Mouse (Mus musculus): Measurements from ENCODE around the gene Rere. TPM values are rescaled to one million over a fixed set of nuclear protein-coding genes. Genes with fewer than 3 reads are reported as not detected.

Rere gene
- polyA plus RNA-seq, 1 experiment from 2014 or later: 23.7 TPM

GRCm38 (mm10) chr4:150569834-150570571 lies 288.6 kb downstream of the Rere start:
- H3K4me1 ChIP-seq: peaks cover 41% of the 10 kb centered on the region
- peak; percentile 28; the same call in 1 of the 2 replicates for ATAC-seq (ENCODE audit: insufficient read depth, low FRiP score, low read depth)
- WGBS: under 1% methylated on average over 27 of the region's 27 CpGs

GRCm38 (mm10) chr4:150570793-150571192 lies 289.3 kb downstream of the Rere start:
- Histone ChIP-seq H3K27ac (no peak overlapping the region), H3K4me2 (peak overlapping the region; percentile 83), H3K9me3 (no peaks in the 10 kb centered on the region), H3K4me1 (peaks cover 48% of the 10 kb centered on the region), H3K4me3 (replicated peaks) (peak overlapping the region; percentile 84), H3K36me3 (no peaks in the 10 kb centered on the region), H3K27me3 (replicated peaks) (no peaks in the 10 kb centered on the region), H3K9ac (no peak overlapping the region)
- WGBS: 24% methylated on average over 2 of the region's 2 CpGs
- no peak for ATAC-seq (ENCODE audit: insufficient read depth, low FRiP score, low read depth)

More at GRCm38 (mm10) chr4:150569834-150570571, 288.6 kb downstream of the Rere start:
- H3K4me3 ChIP-seq (replicated peaks): peak overlapping the region; percentile 84
- H3K27me3 ChIP-seq (replicated peaks): no peaks in the 10 kb centered on the region
- H3K9me3 ChIP-seq: no peaks in the 10 kb centered on the region
- H3K36me3 ChIP-seq: no peaks in the 10 kb centered on the region
- peak overlapping the region; percentile 96 for H3K27ac ChIP-seq
- peak overlapping the region; percentile 95 for H3K9ac ChIP-seq
- H3K4me2 ChIP-seq: peak overlapping the region; percentile 83

GRCm38 (mm10) chr4:150572104-150572691 lies 290.8 kb downstream of the Rere start:
- no peaks in the 10 kb centered on the region for H3K36me3 ChIP-seq
- ATAC-seq (ENCODE audit: insufficient read depth, low FRiP score, low read depth): no peak
- WGBS: 43% methylated on average over 7 of the region's 7 CpGs
- H3K27me3 ChIP-seq (replicated peaks): no peaks in the 10 kb centered on the region
- no peaks in the 10 kb centered on the region for H3K9me3 ChIP-seq
- peaks cover 59% of the 10 kb centered on the region for H3K4me1 ChIP-seq
- H3K27ac ChIP-seq: no peak overlapping the region
- H3K4me2 ChIP-seq: 0 out of 2 replicates have a peak overlapping the region, but pooled peaks have one; percentile 17
- H3K9ac ChIP-seq: no peak overlapping the region
- 0 out of 2 replicates have a peak overlapping the region, but pooled peaks have one; percentile 2 for H3K4me3 ChIP-seq (replicated peaks)

- Histone ChIP-seq H3K9me3 (no peaks in the 10 kb centered on the region), H3K27ac (no peak overlapping the region), H3K4me3 (replicated peaks) (no peak overlapping the region), H3K36me3 (0 out of 2 replicates have a peak, but pooled peaks cover 2% of the 10 kb centered on the region), H3K4me2 (no peak overlapping the region), H3K4me1 (peaks cover 58% of the 10 kb centered on the region), H3K9ac (no peak overlapping the region), H3K27me3 (replicated peaks) (no peaks in the 10 kb centered on the region)
- WGBS: 83% methylated on average over 4 of the region's 4 CpGs
- no peak for ATAC-seq (ENCODE audit: insufficient read depth, low FRiP score, low read depth)
Measured at GRCm38 (mm10) chr4:150572938-150573337, 291.5 kb downstream of the Rere start.

GRCm38 (mm10) chr4:150575363-150576092 lies 294.1 kb downstream of the Rere start:
- no peak overlapping the region for H3K4me3 ChIP-seq (replicated peaks)
- H3K9ac ChIP-seq: no peak overlapping the region
- peak overlapping the region; percentile 67 for H3K27ac ChIP-seq
- peaks cover 46% of the 10 kb centered on the region for H3K4me1 ChIP-seq
- H3K36me3 ChIP-seq: 0 out of 2 replicates have a peak, but pooled peaks cover 4% of the 10 kb centered on the region
- 22% methylated on average over 3 of the region's 3 CpGs for WGBS
- ATAC-seq (ENCODE audit: insufficient read depth, low FRiP score, low read depth): no peak
- H3K9me3 ChIP-seq: no peaks in the 10 kb centered on the region
- no peaks in the 10 kb centered on the region for H3K27me3 ChIP-seq (replicated peaks)
- H3K4me2 ChIP-seq: no peak overlapping the region

GRCm38 (mm10) chr4:150576339-150576738 lies 294.9 kb downstream of the Rere start:
- peak; percentile 66 for ATAC-seq (ENCODE audit: insufficient read depth, low FRiP score, low read depth)
- Histone ChIP-seq H3K4me3 (replicated peaks) (no peak overlapping the region; the same call in 1 of the 2 replicates), H3K9me3 (no peaks in the 10 kb centered on the region), H3K36me3 (0 out of 2 replicates have a peak, but pooled peaks cover 4% of the 10 kb centered on the region), H3K27me3 (replicated peaks) (no peaks in the 10 kb centered on the region), H3K27ac (peak overlapping the region; percentile 67), H3K9ac (no peak overlapping the region), H3K4me1 (peaks cover 45% of the 10 kb centered on the region), H3K4me2 (no peak overlapping the region)
- 29% methylated on average over 3 of the region's 3 CpGs for WGBS

- ATAC-seq (ENCODE audit: insufficient read depth, low FRiP score, low read depth): no peak
- Histone ChIP-seq H3K4me3 (replicated peaks) (no peak overlapping the region), H3K9me3 (no peaks in the 10 kb centered on the region), H3K27ac (peak overlapping the region; percentile 57; the same call in 1 of the 2 replicates), H3K4me1 (peaks cover 46% of the 10 kb centered on the region), H3K27me3 (replicated peaks) (no peaks in the 10 kb centered on the region), H3K36me3 (0 out of 2 replicates have a peak, but pooled peaks cover 4% of the 10 kb centered on the region), H3K9ac (no peak overlapping the region), H3K4me2 (no peak overlapping the region)
- 86% methylated on average over 3 of the region's 3 CpGs for WGBS
Measured at GRCm38 (mm10) chr4:150578021-150578420, 296.6 kb downstream of the Rere start.

- WGBS: 51% methylated on average over 10 of the region's 10 CpGs
- Histone ChIP-seq H3K9ac (no peak overlapping the region), H3K4me1 (peaks cover 52% of the 10 kb centered on the region), H3K9me3 (no peaks in the 10 kb centered on the region), H3K27me3 (replicated peaks) (no peaks in the 10 kb centered on the region), H3K36me3 (0 out of 2 replicates have a peak, but pooled peaks cover 4% of the 10 kb centered on the region), H3K4me2 (no peak overlapping the region), H3K4me3 (replicated peaks) (no peak overlapping the region), H3K27ac (peak overlapping the region; percentile 90; the same call in 1 of the 2 replicates)
- no peak for ATAC-seq (ENCODE audit: insufficient read depth, low FRiP score, low read depth)
Measured at GRCm38 (mm10) chr4:150581931-150582723, 300.7 kb downstream of the Rere start.

- Histone ChIP-seq H3K4me1 (peaks cover 56% of the 10 kb centered on the region), H3K9me3 (no peaks in the 10 kb centered on the region), H3K4me2 (peak overlapping the region; percentile 38), H3K27ac (peak overlapping the region; percentile 90), H3K36me3 (no peaks in the 10 kb centered on the region), H3K9ac (no peak overlapping the region), H3K27me3 (replicated peaks) (no peaks in the 10 kb centered on the region), H3K4me3 (replicated peaks) (0 out of 2 replicates have a peak overlapping the region, but pooled peaks have one; percentile 2)
- ATAC-seq (ENCODE audit: insufficient read depth, low FRiP score, low read depth): peak; percentile 86
- WGBS: 9% methylated on average over 13 of the region's 13 CpGs
Measured at GRCm38 (mm10) chr4:150582966-150583776, 301.7 kb downstream of the Rere start.

GRCm38 (mm10) chr4:150583777-150584135 lies 302.3 kb downstream of the Rere start:
- H3K4me1 ChIP-seq: peaks cover 57% of the 10 kb centered on the region
- no peaks in the 10 kb centered on the region for H3K36me3 ChIP-seq
- no peaks in the 10 kb centered on the region for H3K27me3 ChIP-seq (replicated peaks)
- H3K9ac ChIP-seq: no peak overlapping the region
- H3K9me3 ChIP-seq: no peaks in the 10 kb centered on the region
- H3K4me3 ChIP-seq (replicated peaks): 0 out of 2 replicates have a peak overlapping the region, but pooled peaks have one; percentile 2
- WGBS: 17% methylated on average over 3 of the region's 3 CpGs
- H3K4me2 ChIP-seq: peak overlapping the region; percentile 38
- ATAC-seq (ENCODE audit: insufficient read depth, low FRiP score, low read depth): peak; percentile 76
- peak overlapping the region; percentile 90 for H3K27ac ChIP-seq

Measured in stomach, embryonic 15.5 days (tissue).